Mouse (Mus musculus) testis, adult 2 months (tissue): ENCODE measurements around the gene Herc1. TPM values are rescaled to one million over a fixed set of nuclear protein-coding genes. Genes with fewer than 3 reads are reported as not detected.

Experiments
- H3K27ac ChIP-seq: fragments of 200-500 bp; 2 replicates; pipeline ENCODE4 v1.5.1; 2012; ENCODE audit warnings: low read depth, low read length; ENCODE audit not compliant: control insufficient read depth, insufficient read depth
- H3K27me3 ChIP-seq: fragments of 200-500 bp; 2 replicates; pipeline ENCODE4 v1.6.1; 2012; ENCODE audit warnings: mild to moderate bottlenecking, low read length, moderate library complexity; ENCODE audit not compliant: control insufficient read depth, insufficient read depth
- H3K36me3 ChIP-seq: fragments of 200-500 bp; 2 replicates; pipeline ENCODE4 v1.6.1; 2012; ENCODE audit warnings: mild to moderate bottlenecking, low read length; ENCODE audit not compliant: control insufficient read depth, insufficient read depth
- H3K4me1 ChIP-seq: fragments of 200-500 bp; 2 replicates; pipeline ENCODE4 v1.6.1; 2012; ENCODE audit warnings: low read length; ENCODE audit not compliant: control insufficient read depth, insufficient read depth
- H3K4me3 ChIP-seq: fragments of 200-500 bp; 2 replicates; pipeline ENCODE4 v1.5.1; 2012; ENCODE audit warnings: low read depth, mild to moderate bottlenecking, low read length, moderate library complexity, mixed read lengths; ENCODE audit not compliant: control insufficient read depth
- CTCF ChIP-seq: fragments of 200-500 bp; IDR thresholded peaks from 2 replicates; pipeline ENCODE4 v1.5.1; 2012; ENCODE audit warnings: low read depth, mild to moderate bottlenecking, inconsistent platforms, low read length, moderate library complexity; ENCODE audit not compliant: control insufficient read depth, insufficient read depth, insufficient replicate concordance
- POLR2A ChIP-seq: fragments of 200-500 bp; IDR thresholded peaks from 2 replicates; pipeline ENCODE4 v1.6.1; 2012; ENCODE audit warnings: low read depth, mild to moderate bottlenecking, inconsistent platforms, low read length, moderate library complexity; ENCODE audit not compliant: control insufficient read depth
- polyA plus RNA-seq: library from polyadenylated mRNA; depleted of rRNA; stranded (reverse); fragments of >200 nt; gene quantifications from 2 replicates; pipeline ENCODE4 v1.2.3, GENCODE M21; 2012; rRNA removed

Gene Herc1
- 15.5 and 19.5 TPM in 2 replicates for polyA plus RNA-seq

DNA sequence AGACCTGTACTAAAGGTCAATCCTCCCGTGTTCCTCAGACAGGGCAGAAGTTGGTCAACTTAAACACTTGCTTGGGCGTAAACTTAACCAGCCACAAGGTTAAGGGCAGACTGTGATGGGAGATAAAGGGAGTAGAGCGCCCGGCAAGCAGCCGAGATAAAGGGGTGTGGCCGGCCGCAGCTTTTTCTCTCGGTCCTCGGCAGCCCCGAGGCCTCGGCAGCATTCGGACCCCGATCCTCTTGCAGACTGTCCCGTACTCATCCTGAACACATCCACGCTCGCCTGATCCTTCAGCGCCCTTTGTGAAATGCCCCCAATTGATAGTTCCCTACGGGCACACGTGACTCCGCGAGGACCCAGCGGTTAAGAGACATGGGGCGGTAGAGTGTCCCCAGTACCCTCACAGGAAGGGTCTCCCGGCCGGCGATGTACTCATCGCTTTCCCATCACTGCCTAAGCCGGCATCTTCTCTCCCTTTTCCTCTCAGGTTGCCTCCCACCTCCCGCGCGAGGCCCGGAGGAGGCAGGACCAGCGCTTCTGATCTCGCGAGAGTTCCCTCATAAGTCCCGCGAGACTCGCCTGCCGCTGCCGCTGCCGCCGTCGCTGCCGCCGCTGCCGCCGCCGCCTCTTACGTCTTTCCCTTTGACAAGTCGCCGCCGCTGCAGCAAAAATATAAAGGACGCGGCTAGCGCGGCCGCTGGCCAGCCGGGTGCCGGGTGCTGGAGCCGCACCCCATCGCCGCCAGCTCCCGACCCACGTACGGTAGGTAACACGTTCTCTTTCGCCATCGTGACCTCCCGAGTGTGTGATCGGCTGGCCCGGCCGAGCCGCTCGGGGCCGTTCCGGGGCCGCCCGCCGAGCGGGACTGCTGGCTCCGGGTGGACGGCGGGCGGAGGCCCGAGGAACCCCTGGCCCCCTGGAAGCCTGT lies at the start of gene Herc1:
Gene Herc1 (plus strand): TSS at position 591 of the 928 bp plus-strand sequence.
- no peak for TF ChIP-seq CTCF
- peak; percentile 89 for TF ChIP-seq POLR2A
- peak within 1 kb of the TSS; percentile 92 for H3K27ac ChIP-seq
- H3K27me3 ChIP-seq, result no peaks in the 10 kb centered on the region
- peaks cover 3% of the 10 kb centered on the region; the same call in 1 of the 2 replicates for H3K4me1 ChIP-seq
- no peaks in the 10 kb centered on the region for H3K36me3 ChIP-seq
- H3K4me3 ChIP-seq, result peak within 1 kb of the TSS; percentile 97

DNA sequence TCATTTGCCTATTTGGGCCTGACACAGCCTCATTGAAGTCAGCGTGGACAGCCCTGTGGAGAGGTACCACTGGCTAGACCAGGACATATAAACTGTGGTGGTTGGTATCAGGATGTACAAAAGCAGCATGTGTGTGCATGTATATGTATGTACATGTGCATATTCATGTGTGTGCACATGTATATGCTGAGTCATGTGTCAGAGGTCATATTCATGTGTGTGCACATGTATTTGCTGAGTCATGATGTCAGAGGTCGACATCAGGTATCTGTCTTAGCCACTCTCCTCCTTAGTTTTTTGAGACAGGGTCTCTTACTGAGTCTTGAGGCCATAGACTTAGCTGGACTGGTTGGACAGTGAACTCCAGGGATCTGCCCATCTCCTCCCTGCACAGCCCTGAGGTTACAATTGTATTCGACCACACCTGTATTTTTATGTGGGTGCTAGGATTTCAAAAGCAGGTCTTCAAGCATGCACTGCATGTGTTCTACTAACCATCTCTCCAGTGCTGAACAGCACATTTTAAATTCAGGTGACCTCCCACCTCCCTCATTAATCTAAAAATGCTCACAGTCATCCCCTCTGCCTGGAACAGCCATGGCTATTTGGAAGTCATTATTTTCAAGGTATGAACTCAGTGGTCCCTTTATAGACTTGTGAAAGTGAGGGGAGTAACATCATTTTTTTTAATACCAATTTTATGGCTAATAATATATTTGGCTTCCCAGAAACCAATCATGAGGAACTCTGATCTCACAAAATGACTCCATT lies 45.7 kb upstream of the Herc1 start:
- H3K4me1 ChIP-seq, result peaks cover 2% of the 10 kb centered on the region
- no peaks in the 10 kb centered on the region for H3K36me3 ChIP-seq
- H3K27ac ChIP-seq, result no peak overlapping the region
- TF ChIP-seq POLR2A (no peak), CTCF (no peak)
- H3K27me3 ChIP-seq, result no peaks in the 10 kb centered on the region
- no peak overlapping the region for H3K4me3 ChIP-seq

DNA sequence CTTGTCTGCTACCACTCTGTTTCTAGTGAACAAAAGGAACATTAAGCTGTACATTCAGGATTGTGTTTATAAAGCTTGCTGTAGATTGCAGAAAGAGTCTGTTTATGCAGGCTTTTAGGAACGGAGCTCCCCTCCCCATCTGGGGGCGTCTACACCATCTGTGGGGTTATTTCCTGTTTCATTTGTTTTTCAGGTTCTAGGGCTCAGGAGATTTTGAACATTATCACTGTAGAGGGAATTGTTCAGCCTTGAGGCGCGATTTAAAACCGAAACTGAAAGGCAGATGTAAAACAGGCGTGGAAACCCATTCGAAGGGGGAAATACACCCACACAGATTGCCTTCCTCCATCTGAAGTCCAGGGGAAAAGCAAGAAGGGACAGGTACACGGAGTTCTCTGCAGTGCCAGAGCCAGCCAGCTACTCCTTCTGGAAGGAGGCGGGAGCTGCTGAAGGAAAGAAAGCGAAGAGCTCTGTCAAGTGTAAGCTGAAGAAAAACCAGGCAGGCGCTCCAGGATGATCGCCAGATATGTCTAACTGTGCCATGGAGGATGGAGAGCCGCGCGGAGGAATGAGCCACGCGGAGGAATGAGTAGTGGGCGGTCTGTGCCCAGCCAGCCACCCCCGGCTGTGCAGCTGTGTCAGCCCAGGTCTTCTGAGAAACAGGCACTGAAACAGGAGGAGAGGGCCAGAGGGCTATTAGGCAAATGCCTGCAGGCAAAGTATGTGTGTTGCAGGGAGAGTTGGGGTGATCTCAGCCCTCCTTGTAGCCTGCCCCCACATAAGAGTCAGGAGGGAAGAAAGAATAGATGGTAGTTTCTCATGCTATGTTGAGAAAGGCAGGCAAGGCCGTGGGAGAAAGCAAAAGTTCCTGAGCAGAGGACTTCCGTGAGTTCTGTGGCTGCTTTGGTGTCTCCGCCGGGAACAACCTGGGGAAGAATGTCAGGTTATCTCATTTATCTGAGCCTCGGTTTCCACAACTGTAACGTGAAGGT lies 44.8 kb upstream of the Herc1 start:
- H3K4me1 ChIP-seq, result peaks cover 2% of the 10 kb centered on the region
- TF ChIP-seq POLR2A (no peak), CTCF (no peak)
- H3K4me3 ChIP-seq, result no peak overlapping the region; the same call in 1 of the 2 replicates
- no peaks in the 10 kb centered on the region for H3K27me3 ChIP-seq
- no peaks in the 10 kb centered on the region for H3K36me3 ChIP-seq
- H3K27ac ChIP-seq, result no peak overlapping the region

DNA sequence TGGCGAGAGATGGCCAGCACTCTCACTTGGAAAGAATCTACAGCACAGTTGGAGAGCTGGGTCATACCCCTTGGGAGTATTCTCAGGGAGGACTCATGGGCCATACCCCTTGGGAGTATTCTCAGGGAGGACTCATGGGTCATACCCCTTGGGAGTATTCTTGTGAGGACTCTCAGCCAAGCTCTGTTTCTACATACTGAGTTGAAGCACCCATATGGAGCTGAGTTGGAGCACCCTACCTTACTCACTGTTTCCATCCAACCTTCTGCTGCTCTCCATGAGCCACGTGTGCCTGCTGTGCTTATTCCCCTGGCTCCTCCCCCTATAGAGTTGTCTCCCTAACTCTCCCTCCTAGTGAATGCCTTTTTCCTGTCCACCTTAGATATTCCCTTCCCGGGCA lies 43.8 kb upstream of the Herc1 start:
- no peak overlapping the region for H3K4me3 ChIP-seq
- no peak overlapping the region for H3K27ac ChIP-seq
- TF ChIP-seq POLR2A (no peak), CTCF (no peak)
- no peaks in the 10 kb centered on the region for H3K36me3 ChIP-seq
- H3K4me1 ChIP-seq, result peaks cover 2% of the 10 kb centered on the region
- no peaks in the 10 kb centered on the region for H3K27me3 ChIP-seq

DNA sequence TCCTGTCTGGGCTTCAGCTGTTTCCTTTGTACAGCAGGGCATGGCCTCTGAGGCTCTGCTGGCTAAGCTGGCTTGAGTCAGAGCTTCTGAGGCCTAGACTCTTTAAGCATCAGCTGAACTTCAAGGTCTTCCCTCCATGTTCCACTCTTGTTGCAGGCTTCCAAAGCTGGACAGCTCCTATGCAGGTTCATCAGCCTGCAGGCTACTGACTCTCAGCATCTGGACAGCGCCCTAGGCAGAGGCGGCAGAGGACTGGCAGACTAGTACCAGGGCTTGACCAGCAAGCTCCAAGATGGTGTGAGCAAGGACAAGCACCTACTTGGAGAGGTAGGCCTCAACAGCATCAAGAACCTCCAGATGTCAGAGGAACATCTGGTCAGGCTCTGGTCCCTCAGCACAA lies 42.9 kb upstream of the Herc1 start:
- Histone ChIP-seq H3K36me3 (no peaks in the 10 kb centered on the region), H3K27ac (no peak overlapping the region), H3K27me3 (no peaks in the 10 kb centered on the region), H3K4me1 (peaks cover 2% of the 10 kb centered on the region), H3K4me3 (no peak overlapping the region)
- TF ChIP-seq CTCF, result no peak
- no peak for TF ChIP-seq POLR2A

DNA sequence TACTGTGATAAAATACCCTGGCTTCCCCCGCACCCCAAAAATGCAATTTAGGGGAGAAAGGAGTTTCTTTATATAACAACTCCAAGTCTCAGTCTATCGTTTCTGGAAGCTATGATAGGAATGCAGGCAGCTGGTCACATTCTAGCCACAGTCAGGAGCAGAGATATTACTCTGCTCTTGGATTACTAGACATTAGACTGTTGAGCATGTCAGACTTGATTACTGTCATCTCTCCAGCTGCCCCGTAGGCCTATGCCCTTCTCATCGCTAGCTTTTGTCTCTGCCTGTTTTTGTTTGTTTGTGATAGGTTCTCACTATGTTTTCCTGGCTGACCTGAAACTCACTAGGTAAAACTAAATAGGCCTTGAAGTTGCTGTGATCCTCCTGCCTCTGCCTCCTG lies 41.5 kb upstream of the Herc1 start:
- no peaks in the 10 kb centered on the region for H3K36me3 ChIP-seq
- no peaks in the 10 kb centered on the region for H3K27me3 ChIP-seq
- peaks cover 2% of the 10 kb centered on the region for H3K4me1 ChIP-seq
- no peak overlapping the region for H3K27ac ChIP-seq
- no peak overlapping the region for H3K4me3 ChIP-seq
- TF ChIP-seq POLR2A (no peak), CTCF (no peak)
